Mouse (Mus musculus) limb, embryonic 15.5 days (tissue): ENCODE results near the gene Shroom4. TPM values are rescaled to one million over a fixed set of nuclear protein-coding genes. Genes with fewer than 3 reads are reported as not detected.
"Not testable (repeated sequence)": the region's sequence is repeated elsewhere in the genome, so short reads cannot be mapped to it uniquely, and the experiment has no call there.

Experiments
- ATAC-seq: fragments of 200-750 bp; cut with Nextera tagmentation; 2 replicates; pipeline ENCODE4 v1.8.0; 2017; ENCODE audit warnings: low read depth, moderate TSS enrichment; ENCODE audit not compliant: insufficient number of reproducible peaks, low FRiP score, low TSS enrichment
- H3K27ac ChIP-seq: fragments of 300-500 bp; sonication (generic); 2 replicates; pipeline ENCODE4 v1.5.1; 2015; ENCODE audit warnings: moderate library complexity, mild to moderate bottlenecking, inconsistent platforms
- H3K27me3 ChIP-seq: fragments of 300-500 bp; sonication (generic); 2 replicates; pipeline ENCODE4 v1.6.1; 2015; ENCODE audit warnings: inconsistent platforms
- H3K36me3 ChIP-seq: fragments of 300-500 bp; sonication (generic); 2 replicates; pipeline ENCODE4 v1.6.1; 2015; ENCODE audit warnings: inconsistent platforms
- H3K4me1 ChIP-seq: fragments of 300-500 bp; sonication (generic); 2 replicates; pipeline ENCODE4 v1.6.1; 2015; ENCODE audit warnings: inconsistent platforms
- H3K4me2 ChIP-seq: fragments of 300-500 bp; sonication (generic); 2 replicates; pipeline ENCODE4 v1.6.1; 2015; ENCODE audit warnings: mild to moderate bottlenecking, inconsistent platforms
- H3K4me3 ChIP-seq: fragments of 300-500 bp; sonication (generic); 2 replicates; pipeline ENCODE4 v1.5.1; 2015; ENCODE audit warnings: mild to moderate bottlenecking, inconsistent platforms
- H3K9ac ChIP-seq: fragments of 300-500 bp; sonication (generic); 2 replicates; pipeline ENCODE4 v1.6.1; 2015; ENCODE audit warnings: inconsistent platforms
- H3K9me3 ChIP-seq: fragments of 300-500 bp; sonication (generic); 2 replicates; pipeline ENCODE4 v1.6.1; 2016; ENCODE audit warnings: inconsistent platforms
- WGBS: fragments of 180-500 bp; shearing (Covaris S2); methylation state at CpG from one replicate; pipeline ENCODE4 v1.1.7; 2015; 5-methylcytosine and 5-hydroxymethylcytosine counted together
- polyA plus RNA-seq: library from polyadenylated mRNA; unstranded; fragments of >200 nt; fragmentation: Nextera tagmentation; extraction: Ambion mirVana; gene quantifications from 2 replicates; pipeline ENCODE4 v1.2.1, GENCODE M21; 2015

Shroom4 gene
- polyA plus RNA-seq, 1 experiment from 2014 or later, result 5.2 TPM

- 35% methylated on average over 4 of the region's 4 CpGs for WGBS
- H3K9ac ChIP-seq, result no peak overlapping the region
- H3K9me3 ChIP-seq, result no peaks in the 10 kb centered on the region
- H3K36me3 ChIP-seq, result no peaks in the 10 kb centered on the region
- no peaks in the 10 kb centered on the region for H3K27me3 ChIP-seq
- H3K4me2 ChIP-seq, result no peak overlapping the region
- no peak for ATAC-seq
- no peak overlapping the region for H3K4me3 ChIP-seq
- no peaks in the 10 kb centered on the region for H3K4me1 ChIP-seq
- H3K27ac ChIP-seq, result no peak overlapping the region
Measured at GRCm38 (mm10) chrX:6418140-6418539, 18.5 kb downstream of the Shroom4 start.

GRCm38 (mm10) chrX:6435260-6435659, 35.6 kb downstream of the Shroom4 start:
- WGBS, result 83% methylated on average over 2 of the region's 2 CpGs
- Histone ChIP-seq H3K4me1 (no peaks in the 10 kb centered on the region), H3K9ac (no peak overlapping the region), H3K4me3 (no peak overlapping the region), H3K9me3 (no peaks in the 10 kb centered on the region), H3K27me3 (no peaks in the 10 kb centered on the region), H3K36me3 (no peaks in the 10 kb centered on the region), H3K27ac (no peak overlapping the region), H3K4me2 (no peak overlapping the region)
- ATAC-seq, result no peak

GRCm38 (mm10) chrX:6446422-6446821, 46.8 kb downstream of the Shroom4 start:
- no peaks in the 10 kb centered on the region; the same call in 1 of the 2 replicates for H3K4me1 ChIP-seq

GRCm38 (mm10) chrX:6448001-6448400, 48.3 kb downstream of the Shroom4 start:
- 59% methylated on average over 4 of the region's 4 CpGs for whole genome bisulfite sequencing
- Histone ChIP-seq H3K27ac (no peak overlapping the region), H3K4me3 (no peak overlapping the region), H3K4me1 (no peaks in the 10 kb centered on the region; the same call in 1 of the 2 replicates), H3K4me2 (no peak overlapping the region), H3K9ac (no peak overlapping the region), H3K36me3 (no peaks in the 10 kb centered on the region), H3K27me3 (no peaks in the 10 kb centered on the region), H3K9me3 (no peaks in the 10 kb centered on the region)
- no peak for ATAC-seq

More at GRCm38 (mm10) chrX:6446422-6446821, 46.8 kb downstream of the Shroom4 start:
- Histone ChIP-seq H3K9me3 (no peaks in the 10 kb centered on the region), H3K4me3 (no peak overlapping the region), H3K9ac (no peak overlapping the region), H3K4me2 (no peak overlapping the region), H3K27me3 (no peaks in the 10 kb centered on the region), H3K27ac (no peak overlapping the region), H3K36me3 (no peaks in the 10 kb centered on the region)
- no peak for ATAC-seq
- WGBS, result 36% methylated on average over 1 of the region's 1 CpGs

GRCm38 (mm10) chrX:6453220-6453619, 53.6 kb downstream of the Shroom4 start:
- Histone ChIP-seq H3K4me2 (no peak overlapping the region), H3K9me3 (no peaks in the 10 kb centered on the region), H3K36me3 (no peaks in the 10 kb centered on the region), H3K9ac (no peak overlapping the region), H3K27me3 (no peaks in the 10 kb centered on the region), H3K4me3 (no peak overlapping the region), H3K4me1 (no peaks in the 10 kb centered on the region; the same call in 1 of the 2 replicates), H3K27ac (no peak overlapping the region)
- no peak for ATAC-seq
- 88% methylated on average over 4 of the region's 4 CpGs for WGBS

GRCm38 (mm10) chrX:6469251-6469650, 69.6 kb downstream of the Shroom4 start:
- ATAC-seq, H3K9ac ChIP-seq, H3K27ac ChIP-seq, H3K27me3 ChIP-seq, H3K4me1 ChIP-seq, H3K4me3 ChIP-seq, H3K9me3 ChIP-seq, H3K4me2 ChIP-seq, H3K36me3 ChIP-seq: not testable (repeated sequence)
- no CpG with 5 or more reads among the region's 1 CpGs for WGBS

- not testable (repeated sequence) for H3K27ac ChIP-seq, H3K9me3 ChIP-seq, H3K4me3 ChIP-seq, H3K4me2 ChIP-seq, H3K4me1 ChIP-seq, H3K9ac ChIP-seq, ATAC-seq, H3K27me3 ChIP-seq, H3K36me3 ChIP-seq
- no CpG with 5 or more reads among the region's 1 CpGs for WGBS
Measured at GRCm38 (mm10) chrX:6472563-6472962, 72.9 kb downstream of the Shroom4 start.

GRCm38 (mm10) chrX:6475177-6475576, 75.5 kb downstream of the Shroom4 start:
- Histone ChIP-seq H3K9me3 (no peaks in the 10 kb centered on the region), H3K9ac (no peak overlapping the region), H3K27me3 (no peaks in the 10 kb centered on the region), H3K27ac (no peak overlapping the region), H3K4me1 (no peaks in the 10 kb centered on the region), H3K36me3 (no peaks in the 10 kb centered on the region), H3K4me2 (no peak overlapping the region), H3K4me3 (no peak overlapping the region)
- WGBS, result 22% methylated on average over 1 of the region's 1 CpGs
- no peak for ATAC-seq

- H3K4me2 ChIP-seq, result no peak overlapping the region
- WGBS, result 80% methylated on average over 4 of the region's 4 CpGs
- H3K9ac ChIP-seq, result no peak overlapping the region
- no peak for ATAC-seq
- H3K27me3 ChIP-seq, result no peaks in the 10 kb centered on the region
- no peaks in the 10 kb centered on the region for H3K9me3 ChIP-seq
- no peak overlapping the region for H3K27ac ChIP-seq
- no peaks in the 10 kb centered on the region for H3K4me1 ChIP-seq
- H3K36me3 ChIP-seq, result no peaks in the 10 kb centered on the region
- no peak overlapping the region for H3K4me3 ChIP-seq
Measured at GRCm38 (mm10) chrX:6482268-6482667, 82.6 kb downstream of the Shroom4 start.

GRCm38 (mm10) chrX:6483817-6484216, 84.2 kb downstream of the Shroom4 start:
- H3K4me2 ChIP-seq, result no peak overlapping the region
- H3K27me3 ChIP-seq, result no peaks in the 10 kb centered on the region
- ATAC-seq, result no peak
- no peak overlapping the region for H3K4me3 ChIP-seq
- H3K9me3 ChIP-seq, result no peaks in the 10 kb centered on the region
- 39% methylated on average over 8 of the region's 8 CpGs for WGBS
- H3K27ac ChIP-seq, result no peak overlapping the region
- no peaks in the 10 kb centered on the region for H3K36me3 ChIP-seq
- no peaks in the 10 kb centered on the region for H3K4me1 ChIP-seq
- no peak overlapping the region for H3K9ac ChIP-seq

- Histone ChIP-seq H3K27me3 (no peaks in the 10 kb centered on the region), H3K9ac (no peak overlapping the region), H3K4me3 (no peak overlapping the region), H3K36me3 (no peaks in the 10 kb centered on the region), H3K4me1 (no peaks in the 10 kb centered on the region), H3K9me3 (no peaks in the 10 kb centered on the region), H3K27ac (no peak overlapping the region), H3K4me2 (no peak overlapping the region)
- ATAC-seq, result no peak
- WGBS, result 59% methylated on average over 4 of the region's 4 CpGs
Measured at GRCm38 (mm10) chrX:6490433-6490832, 90.8 kb downstream of the Shroom4 start.

- Histone ChIP-seq H3K4me2 (no peak overlapping the region), H3K27me3 (no peaks in the 10 kb centered on the region), H3K36me3 (no peaks in the 10 kb centered on the region), H3K9ac (no peak overlapping the region), H3K4me1 (peaks cover 6% of the 10 kb centered on the region; the same call in 1 of the 2 replicates), H3K27ac (no peak overlapping the region), H3K4me3 (no peak overlapping the region), H3K9me3 (no peaks in the 10 kb centered on the region)
- ATAC-seq, result no peak
Measured at GRCm38 (mm10) chrX:6495456-6495855, 95.8 kb downstream of the Shroom4 start.

GRCm38 (mm10) chrX:6496374-6496773, 96.7 kb downstream of the Shroom4 start:
- no peak for ATAC-seq
- H3K4me2 ChIP-seq, result no peak overlapping the region
- no peaks in the 10 kb centered on the region for H3K9me3 ChIP-seq
- WGBS, result 25% methylated on average over 2 of the region's 2 CpGs
- no peak overlapping the region for H3K27ac ChIP-seq
- H3K4me3 ChIP-seq, result no peak overlapping the region
- H3K9ac ChIP-seq, result no peak overlapping the region
- H3K4me1 ChIP-seq, result peaks cover 6% of the 10 kb centered on the region; the same call in 1 of the 2 replicates
- no peaks in the 10 kb centered on the region for H3K36me3 ChIP-seq
- H3K27me3 ChIP-seq, result no peaks in the 10 kb centered on the region
